Mouse (Mus musculus) liver, embryonic 15.5 days (tissue): ENCODE measurements around the gene Nell2. TPM values are rescaled to one million over a fixed set of nuclear protein-coding genes. Genes with fewer than 3 reads are reported as not detected.

ENCODE experiments used
- ATAC-seq: fragments of 200-750 bp; cut with Nextera tagmentation; 2 replicates; pipeline ENCODE4 v1.8.0; 2017; ENCODE audit warnings: moderate number of reproducible peaks, mild to moderate bottlenecking, moderate library complexity; ENCODE audit not compliant: insufficient read depth
- H3K27ac ChIP-seq: fragments of 300-500 bp; sonication (generic); replicated peaks from 2 replicates; pipeline ENCODE4 v1.5.1; 2015; ENCODE audit warnings: mild to moderate bottlenecking, inconsistent platforms
- H3K27me3 ChIP-seq: fragments of 300-500 bp; sonication (generic); 2 replicates; pipeline ENCODE4 v1.6.1; 2015; ENCODE audit warnings: mild to moderate bottlenecking, inconsistent platforms
- H3K36me3 ChIP-seq: fragments of 300-500 bp; sonication (generic); replicated peaks from 2 replicates; pipeline ENCODE4 v1.6.1; 2015; ENCODE audit warnings: moderate library complexity, mild to moderate bottlenecking, inconsistent platforms
- H3K4me1 ChIP-seq: fragments of 300-500 bp; sonication (generic); replicated peaks from 2 replicates; pipeline ENCODE4 v1.6.1; 2015; ENCODE audit warnings: inconsistent platforms
- H3K4me2 ChIP-seq: fragments of 300-500 bp; sonication (generic); 2 replicates; pipeline ENCODE4 v1.6.1; 2015; ENCODE audit warnings: moderate library complexity, mild to moderate bottlenecking, inconsistent platforms
- H3K4me3 ChIP-seq: fragments of 300-500 bp; sonication (generic); replicated peaks from 2 replicates; pipeline ENCODE4 v1.5.1; 2015; ENCODE audit warnings: mild to moderate bottlenecking, inconsistent platforms
- H3K9ac ChIP-seq: fragments of 300-500 bp; sonication (generic); 2 replicates; pipeline ENCODE4 v1.6.1; 2015; ENCODE audit warnings: moderate library complexity, mild to moderate bottlenecking, inconsistent platforms
- H3K9me3 ChIP-seq: fragments of 300-500 bp; sonication (generic); replicated peaks from 2 replicates; pipeline ENCODE4 v1.6.1; 2016; ENCODE audit warnings: inconsistent platforms
- WGBS: fragments of 180-500 bp; shearing (Covaris S2); methylation state at CpG from one replicate; pipeline ENCODE4 v1.1.7; 2015; ENCODE audit warnings: mixed read lengths; ENCODE audit not compliant: insufficient replicate concordance; 5-methylcytosine and 5-hydroxymethylcytosine counted together
- polyA plus RNA-seq: library from polyadenylated mRNA; unstranded; fragments of >200 nt; fragmentation: Nextera tagmentation; extraction: Ambion mirVana; gene quantifications from 2 replicates; pipeline ENCODE4 v1.2.1, GENCODE M21; 2015

Gene Nell2
- polyA plus RNA-seq, 1 experiment from 2014 or later, result 0.36 TPM

GRCm38 (mm10) chr15:95183450-95183849, 344.9 kb downstream of the Nell2 start:
- Histone ChIP-seq H3K9ac (no peak overlapping the region), H3K27ac (no peak overlapping the region), H3K36me3 (no peaks in the 10 kb centered on the region), H3K27me3 (no peaks in the 10 kb centered on the region), H3K4me2 (no peak overlapping the region), H3K4me3 (no peak overlapping the region), H3K4me1 (no peaks in the 10 kb centered on the region), H3K9me3 (no peaks in the 10 kb centered on the region)
- no peak for ATAC-seq
- 60% methylated on average over 5 of the region's 5 CpGs for WGBS

GRCm38 (mm10) chr15:95156828-95157227, 371.5 kb downstream of the Nell2 start:
- 42% methylated on average over 3 of the region's 3 CpGs for WGBS
- H3K27ac ChIP-seq, result no peak overlapping the region
- no peak overlapping the region for H3K9ac ChIP-seq
- H3K36me3 ChIP-seq, result no peaks in the 10 kb centered on the region
- H3K27me3 ChIP-seq, result no peaks in the 10 kb centered on the region
- no peaks in the 10 kb centered on the region for H3K9me3 ChIP-seq
- no peak overlapping the region for H3K4me3 ChIP-seq
- no peak overlapping the region for H3K4me2 ChIP-seq
- no peak for ATAC-seq
- H3K4me1 ChIP-seq, result no peaks in the 10 kb centered on the region

GRCm38 (mm10) chr15:95145118-95145517, 383.2 kb downstream of the Nell2 start:
- no peak overlapping the region for H3K27ac ChIP-seq
- H3K9me3 ChIP-seq, result no peaks in the 10 kb centered on the region
- H3K36me3 ChIP-seq, result no peaks in the 10 kb centered on the region
- no peak overlapping the region for H3K9ac ChIP-seq
- no peaks in the 10 kb centered on the region for H3K4me1 ChIP-seq
- no peak for ATAC-seq
- H3K4me3 ChIP-seq, result no peak overlapping the region
- no peak overlapping the region for H3K4me2 ChIP-seq
- no peaks in the 10 kb centered on the region for H3K27me3 ChIP-seq
- WGBS, result 54% methylated on average over 2 of the region's 2 CpGs

- no peak overlapping the region for H3K4me3 ChIP-seq
- ATAC-seq, result no peak
- H3K27ac ChIP-seq, result no peak overlapping the region
- H3K9me3 ChIP-seq, result no peaks in the 10 kb centered on the region
- H3K9ac ChIP-seq, result no peak overlapping the region
- no peak overlapping the region for H3K4me2 ChIP-seq
- H3K36me3 ChIP-seq, result no peaks in the 10 kb centered on the region
- H3K27me3 ChIP-seq, result no peaks in the 10 kb centered on the region
- no peaks in the 10 kb centered on the region for H3K4me1 ChIP-seq
- WGBS, result 45% methylated on average over 2 of the region's 2 CpGs
Measured at GRCm38 (mm10) chr15:95144131-95144530, 384.2 kb downstream of the Nell2 start.

- Histone ChIP-seq H3K36me3 (no peaks in the 10 kb centered on the region), H3K4me2 (no peak overlapping the region), H3K9ac (no peak overlapping the region), H3K4me3 (no peak overlapping the region), H3K27me3 (no peaks in the 10 kb centered on the region), H3K27ac (no peak overlapping the region), H3K4me1 (no peaks in the 10 kb centered on the region), H3K9me3 (no peaks in the 10 kb centered on the region)
- ATAC-seq, result no peak
- 56% methylated on average over 12 of the region's 12 CpGs for WGBS
Measured at GRCm38 (mm10) chr15:95138709-95139409, 389.5 kb downstream of the Nell2 start.

GRCm38 (mm10) chr15:95137018-95137810, 391.1 kb downstream of the Nell2 start:
- no peak overlapping the region for H3K4me3 ChIP-seq
- no peak overlapping the region for H3K9ac ChIP-seq
- H3K27me3 ChIP-seq, result no peaks in the 10 kb centered on the region
- no peak overlapping the region for H3K4me2 ChIP-seq
- ATAC-seq, result no peak
- no peaks in the 10 kb centered on the region for H3K9me3 ChIP-seq
- H3K27ac ChIP-seq, result no peak overlapping the region
- WGBS, result 66% methylated on average over 10 of the region's 10 CpGs
- H3K36me3 ChIP-seq, result no peaks in the 10 kb centered on the region
- H3K4me1 ChIP-seq, result no peaks in the 10 kb centered on the region

GRCm38 (mm10) chr15:95135926-95136609, 392.3 kb downstream of the Nell2 start:
- 76% methylated on average over 17 of the region's 17 CpGs for WGBS
- Histone ChIP-seq H3K4me3 (no peak overlapping the region), H3K27ac (no peak overlapping the region), H3K9ac (no peak overlapping the region), H3K9me3 (no peaks in the 10 kb centered on the region), H3K4me1 (no peaks in the 10 kb centered on the region), H3K27me3 (no peaks in the 10 kb centered on the region), H3K36me3 (no peaks in the 10 kb centered on the region), H3K4me2 (no peak overlapping the region)
- no peak for ATAC-seq

GRCm38 (mm10) chr15:95131401-95131800, 397.0 kb downstream of the Nell2 start:
- Histone ChIP-seq H3K4me3 (no peak overlapping the region), H3K9me3 (no peaks in the 10 kb centered on the region), H3K9ac (no peak overlapping the region), H3K4me1 (no peaks in the 10 kb centered on the region), H3K27ac (no peak overlapping the region), H3K36me3 (no peaks in the 10 kb centered on the region), H3K4me2 (no peak overlapping the region), H3K27me3 (no peaks in the 10 kb centered on the region)
- ATAC-seq, result no peak
- 51% methylated on average over 4 of the region's 4 CpGs for WGBS

GRCm38 (mm10) chr15:95108626-95109025, 419.7 kb downstream of the Nell2 start:
- Histone ChIP-seq H3K9me3 (no peaks in the 10 kb centered on the region), H3K27ac (no peak overlapping the region), H3K9ac (no peak overlapping the region), H3K4me1 (no peaks in the 10 kb centered on the region), H3K4me3 (no peak overlapping the region), H3K27me3 (no peaks in the 10 kb centered on the region), H3K36me3 (no peaks in the 10 kb centered on the region), H3K4me2 (no peak overlapping the region)
- 66% methylated on average over 4 of the region's 4 CpGs for WGBS
- ATAC-seq, result no peak

GRCm38 (mm10) chr15:95107246-95107809, 421.0 kb downstream of the Nell2 start:
- Histone ChIP-seq H3K36me3 (no peaks in the 10 kb centered on the region), H3K9ac (no peak overlapping the region), H3K4me1 (no peaks in the 10 kb centered on the region), H3K27me3 (no peaks in the 10 kb centered on the region), H3K9me3 (no peaks in the 10 kb centered on the region), H3K4me2 (no peak overlapping the region), H3K27ac (no peak overlapping the region), H3K4me3 (no peak overlapping the region)
- 60% methylated on average over 8 of the region's 8 CpGs for WGBS
- no peak for ATAC-seq

GRCm38 (mm10) chr15:95101522-95101921, 426.8 kb downstream of the Nell2 start:
- no peak overlapping the region for H3K9ac ChIP-seq
- no peaks in the 10 kb centered on the region for H3K36me3 ChIP-seq
- H3K9me3 ChIP-seq, result no peaks in the 10 kb centered on the region; the same call in 1 of the 2 replicates
- H3K4me1 ChIP-seq, result no peaks in the 10 kb centered on the region
- H3K4me3 ChIP-seq, result no peak overlapping the region
- no peak overlapping the region for H3K27ac ChIP-seq
- H3K27me3 ChIP-seq, result no peaks in the 10 kb centered on the region
- ATAC-seq, result no peak
- H3K4me2 ChIP-seq, result no peak overlapping the region
